Mouse (Mus musculus): ENCODE measurements at regions not wholly inside any gene's neighbourhood (a gene's known extent, or its start where the extent isn't known, plus 50 kb on each side); places are given as distances from the start of the nearest gene placed in this dataset.

DNA sequence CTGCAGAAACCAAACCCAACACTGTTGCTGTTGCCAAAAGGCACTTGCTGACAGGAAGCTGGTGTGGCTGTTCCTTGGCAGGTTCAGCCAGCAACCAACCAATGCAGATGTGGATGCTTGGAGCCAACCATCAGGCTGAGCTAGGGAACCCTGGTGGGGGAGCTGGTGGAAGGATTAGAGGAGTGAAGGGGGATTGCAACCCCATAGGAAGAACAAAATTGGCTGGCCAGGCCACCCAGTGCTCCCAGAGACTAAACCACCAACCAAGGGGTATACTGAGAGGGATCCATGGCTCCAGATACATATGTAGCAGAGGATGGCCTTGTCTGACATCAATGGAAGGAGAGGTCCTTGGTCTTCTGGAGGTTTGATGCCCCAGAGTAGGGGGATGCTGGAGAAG is 218.5 kb downstream of the Rchy1 start:
- TF ChIP-seq CTCF (IDR thresholded peaks at IDR 0.05; ENCODE audit: control insufficient read depth, insufficient read depth, insufficient read length), result no peak
- TF ChIP-seq USF1 (IDR thresholded peaks at IDR 0.05; ENCODE audit: low read depth), result no peak
- no peak for TF ChIP-seq MAX (IDR thresholded peaks at IDR 0.05)
- no peak for TF ChIP-seq MYOG (IDR thresholded peaks at IDR 0.05; ENCODE audit: control insufficient read depth, extremely low read depth, insufficient read length)
- no peak for TF ChIP-seq CEBPB (IDR thresholded peaks at IDR 0.05; ENCODE audit: low read depth)

All from C2C12 (cell line).